Mouse (Mus musculus) lung, embryonic 14.5 days (tissue): ENCODE results near the gene Trpc5. TPM values are rescaled to one million over a fixed set of nuclear protein-coding genes. Genes with fewer than 3 reads are reported as not detected.
A peak's percentile ranks its signal among the peaks of the same experiment; 100 is the strongest.

Experiments used
- ATAC-seq: fragments of 200-750 bp; cut with Nextera tagmentation; 2 replicates; pipeline ENCODE4 v1.8.0; 2017; ENCODE audit warnings: mild to moderate bottlenecking, moderate TSS enrichment, moderate library complexity; ENCODE audit not compliant: insufficient read depth
- DNase-seq: peaks from one replicate; pipeline ENCODE4 v3.0.0-alpha.2; 2015
- H3K27ac ChIP-seq: fragments of 300-500 bp; sonication (generic); 2 replicates; pipeline ENCODE4 v1.5.1; 2014; ENCODE audit warnings: low read depth, mild to moderate bottlenecking, moderate library complexity
- H3K27me3 ChIP-seq: fragments of 300-500 bp; sonication (generic); 2 replicates; pipeline ENCODE4 v1.6.1; 2014; ENCODE audit warnings: low read length, control low read depth; ENCODE audit not compliant: insufficient read depth
- H3K36me3 ChIP-seq: fragments of 300-500 bp; sonication (generic); 2 replicates; pipeline ENCODE4 v1.6.1; 2014; ENCODE audit warnings: control low read depth; ENCODE audit not compliant: insufficient read depth
- H3K4me1 ChIP-seq: fragments of 300-500 bp; sonication (generic); 2 replicates; pipeline ENCODE4 v1.6.1; 2014; ENCODE audit warnings: antibody characterized with exemption, control low read depth; ENCODE audit not compliant: insufficient read depth
- H3K4me2 ChIP-seq: fragments of 300-500 bp; sonication (generic); 2 replicates; pipeline ENCODE4 v1.6.1; 2014; ENCODE audit warnings: mild to moderate bottlenecking
- H3K4me3 ChIP-seq: fragments of 300-500 bp; sonication (generic); 2 replicates; pipeline ENCODE4 v1.5.1; 2014; ENCODE audit warnings: low read depth, low read length
- H3K9ac ChIP-seq: fragments of 300-500 bp; sonication (generic); 2 replicates; pipeline ENCODE4 v1.6.1; 2014
- H3K9me3 ChIP-seq: fragments of 300-500 bp; sonication (generic); 2 replicates; pipeline ENCODE4 v1.6.1; 2016; ENCODE audit warnings: low read depth, low read length, control low read depth
- CTCF ChIP-seq: IDR thresholded peaks from 2 replicates; pipeline ENCODE4 v1.5.1; 2016; ENCODE audit warnings: antibody characterized with exemption, low read depth
- WGBS: fragments of 180-500 bp; shearing (Covaris S2); extraction: QIAGEN DNeasy Blood & Tissue Kit; methylation state at CpG from one replicate; pipeline ENCODE4 v1.1.7; 2014; 5-methylcytosine and 5-hydroxymethylcytosine counted together
- polyA plus RNA-seq: library from polyadenylated mRNA; unstranded; fragments of >200 nt; fragmentation: Nextera tagmentation; extraction: Ambion mirVana; gene quantifications from 2 replicates; pipeline ENCODE4 v1.2.1, GENCODE M21; 2014

Gene Trpc5
- 0.04 TPM in 1 of 2 replicates, not detected in the other for polyA plus RNA-seq

DNA sequence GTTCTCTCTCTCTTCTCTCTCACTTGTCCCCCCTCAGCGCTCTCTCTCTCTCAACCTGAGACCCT lies at the start of gene Trpc5:
Trpc5 (minus strand) TSS at position 39 of the 65 bp plus-strand sequence.
- no peak within 1 kb of the TSS for H3K27ac ChIP-seq
- WGBS = 15% methylated on average over 1 of the region's 1 CpGs

DNA sequence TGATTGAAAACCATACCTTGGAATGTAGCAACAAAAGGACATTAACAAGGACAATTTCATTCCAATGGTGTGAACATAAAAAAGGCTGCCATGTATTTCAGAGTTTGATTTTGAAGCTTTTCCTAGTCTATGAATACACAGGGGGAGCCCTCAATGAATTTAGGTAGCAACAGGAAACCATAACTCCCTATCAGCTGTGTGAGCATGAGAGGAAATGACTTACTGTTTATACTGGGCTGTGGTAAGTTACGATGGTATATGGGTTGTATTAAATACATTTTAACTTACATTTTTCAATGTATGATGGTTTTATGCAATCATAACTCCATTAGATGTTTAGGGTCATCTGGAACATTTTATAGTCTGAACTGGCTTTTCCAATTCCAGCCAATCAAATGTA lies 28.4 kb upstream of the Trpc5 start:
- no peak overlapping the region for H3K4me2 ChIP-seq
- H3K27ac ChIP-seq = no peak overlapping the region
- no peak overlapping the region for H3K9ac ChIP-seq
- H3K9me3 ChIP-seq = no peaks in the 10 kb centered on the region
- H3K4me1 ChIP-seq = no peaks in the 10 kb centered on the region
- WGBS = 41% methylated on average over 1 of the region's 1 CpGs
- ATAC-seq (no peak), DNase-seq (no peak)
- H3K27me3 ChIP-seq = no peaks in the 10 kb centered on the region
- no peak for TF ChIP-seq CTCF
- no peaks in the 10 kb centered on the region for H3K36me3 ChIP-seq
- H3K4me3 ChIP-seq = no peak overlapping the region

More for the DNA sequence above, at the start of gene Trpc5:
- Histone ChIP-seq H3K9me3 (no peaks in the 10 kb centered on the region), H3K4me3 (peak within 1 kb of the TSS; percentile 42), H3K27me3 (peaks cover 15% of the 10 kb centered on the region), H3K9ac (peak within 1 kb of the TSS; percentile 37; the same call in 1 of the 2 replicates), H3K4me1 (no peaks in the 10 kb centered on the region), H3K36me3 (no peaks in the 10 kb centered on the region), H3K4me2 (peak within 1 kb of the TSS; percentile 66)
- DNase-seq (no peak), ATAC-seq (no peak)
- no peak for TF ChIP-seq CTCF

GRCm38 (mm10) chrX:144689859-144690181 lies 1.8 kb upstream of the Trpc5 start:
- Histone ChIP-seq H3K4me3 (no peak overlapping the region), H3K27me3 (peaks cover 15% of the 10 kb centered on the region), H3K4me2 (peak overlapping the region; percentile 66), H3K9ac (no peak overlapping the region), H3K4me1 (no peaks in the 10 kb centered on the region), H3K36me3 (no peaks in the 10 kb centered on the region), H3K9me3 (no peaks in the 10 kb centered on the region), H3K27ac (no peak overlapping the region)
- peak; percentile 28 for DNase-seq
- peak; percentile 45; the same call in 1 of the 2 replicates for ATAC-seq
- TF ChIP-seq CTCF = no peak
- WGBS = 11% methylated on average over 7 of the region's 7 CpGs

DNA sequence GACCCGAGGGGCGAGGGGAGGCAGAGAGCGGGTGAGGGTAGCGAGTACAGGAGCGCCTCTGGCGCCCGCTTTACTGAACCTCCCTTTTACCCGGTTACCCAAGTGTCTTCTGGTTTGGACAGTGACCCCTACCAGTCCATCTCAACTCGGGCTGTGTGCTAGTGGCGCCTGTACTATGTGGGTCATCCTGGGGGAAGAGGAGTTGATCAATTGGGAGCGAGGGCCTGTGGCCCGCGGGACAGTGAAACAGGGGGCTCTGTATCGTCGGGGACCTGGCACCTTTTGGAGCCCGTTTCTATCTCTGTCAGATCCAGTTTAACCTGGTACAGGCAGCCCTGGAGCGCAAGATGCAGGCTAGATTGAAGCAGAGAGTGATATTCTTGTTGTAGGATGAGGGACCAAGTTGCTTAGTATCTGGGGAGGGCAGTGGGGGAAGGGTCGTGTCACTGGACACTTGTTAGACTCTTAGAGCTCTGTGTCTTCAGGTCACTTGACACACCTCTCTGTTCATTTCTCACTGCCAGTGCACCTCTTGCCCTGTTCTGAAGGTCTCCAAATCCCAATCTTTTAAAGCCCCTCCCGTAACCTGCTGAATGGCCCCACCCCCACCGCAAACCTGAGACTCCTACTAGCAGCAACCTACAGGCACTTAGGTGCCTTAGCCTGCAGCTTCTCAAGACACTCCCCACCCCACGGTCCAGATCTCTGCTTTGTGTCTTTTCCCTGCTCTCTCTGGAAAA lies 1.3 kb upstream of the Trpc5 start:
- peaks cover 15% of the 10 kb centered on the region for H3K27me3 ChIP-seq

DNA sequence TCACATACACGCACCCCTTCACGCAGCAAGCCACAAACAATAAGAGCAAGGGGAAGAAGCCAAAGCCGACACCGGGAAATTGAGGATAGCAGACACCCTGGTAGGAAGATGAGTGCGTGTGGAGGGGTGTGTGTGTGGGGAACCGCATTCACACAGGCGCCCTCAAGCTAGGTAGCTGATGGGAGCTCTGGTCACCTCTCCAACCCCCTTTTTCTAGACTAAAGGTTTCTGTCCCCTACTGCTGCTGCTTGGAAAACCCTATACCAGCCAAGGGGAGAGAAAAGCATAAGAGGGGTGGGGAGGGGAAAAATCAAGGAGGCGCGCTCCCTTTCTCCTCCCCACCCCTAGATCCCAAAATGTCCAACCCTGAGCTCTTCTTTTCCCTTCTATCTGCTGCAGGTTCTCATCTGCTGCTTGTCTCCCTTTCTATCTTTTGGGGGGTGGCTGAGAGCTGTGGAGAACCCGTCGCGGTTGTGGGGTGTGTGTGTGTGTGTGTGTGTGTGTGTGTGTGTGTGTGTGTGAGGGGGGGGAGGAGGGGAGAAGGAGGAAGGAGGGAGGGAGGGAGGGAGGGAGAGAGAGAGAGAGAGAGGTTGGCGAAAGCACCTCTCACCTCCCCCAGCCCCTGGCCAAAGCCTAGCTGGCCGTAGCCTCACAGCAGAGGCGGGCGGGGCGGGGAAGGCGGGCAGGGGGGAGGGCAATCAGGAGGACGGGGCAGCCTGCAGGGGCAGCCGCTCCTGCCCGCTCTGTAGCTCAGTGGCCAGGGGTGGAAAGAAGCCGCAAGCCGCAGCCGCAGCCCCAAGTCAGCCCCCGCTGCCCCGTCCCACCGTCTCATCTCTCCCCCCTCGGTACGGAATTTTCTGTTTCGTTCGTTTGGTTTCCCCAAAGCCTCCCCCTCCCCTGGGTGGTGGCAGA lies 483 bp upstream of the Trpc5 start, which contains the start of gene Rtl4:
Rtl4 (plus strand) TSS at position 701 of the 912 bp plus-strand sequence.
- TF ChIP-seq CTCF = no peak
- peak within 1 kb of the TSS; percentile 37; the same call in 1 of the 2 replicates for H3K9ac ChIP-seq
- peaks cover 15% of the 10 kb centered on the region for H3K27me3 ChIP-seq
- DNase-seq (no peak), ATAC-seq (peak; percentile 83; the same call in 1 of the 2 replicates)
- H3K4me3 ChIP-seq = peak within 1 kb of the TSS; percentile 42
- no peak within 1 kb of the TSS for H3K27ac ChIP-seq
- H3K4me1 ChIP-seq = no peaks in the 10 kb centered on the region
- 21% methylated on average over 23 of the region's 31 CpGs for WGBS
- no peaks in the 10 kb centered on the region for H3K36me3 ChIP-seq
- H3K4me2 ChIP-seq = peak within 1 kb of the TSS; percentile 66
- H3K9me3 ChIP-seq = no peaks in the 10 kb centered on the region

More for the DNA sequence above, 1.3 kb upstream of the Trpc5 start:
- Histone ChIP-seq H3K36me3 (no peaks in the 10 kb centered on the region), H3K9ac (peak overlapping the region; percentile 37; the same call in 1 of the 2 replicates), H3K9me3 (no peaks in the 10 kb centered on the region), H3K4me2 (peak overlapping the region; percentile 66), H3K27ac (no peak overlapping the region), H3K4me3 (peak overlapping the region; percentile 42), H3K4me1 (no peaks in the 10 kb centered on the region)
- ATAC-seq = peak; percentile 78
- peak; percentile 6 for DNase-seq
- no peak for TF ChIP-seq CTCF
- WGBS = 13% methylated on average over 17 of the region's 21 CpGs

DNA sequence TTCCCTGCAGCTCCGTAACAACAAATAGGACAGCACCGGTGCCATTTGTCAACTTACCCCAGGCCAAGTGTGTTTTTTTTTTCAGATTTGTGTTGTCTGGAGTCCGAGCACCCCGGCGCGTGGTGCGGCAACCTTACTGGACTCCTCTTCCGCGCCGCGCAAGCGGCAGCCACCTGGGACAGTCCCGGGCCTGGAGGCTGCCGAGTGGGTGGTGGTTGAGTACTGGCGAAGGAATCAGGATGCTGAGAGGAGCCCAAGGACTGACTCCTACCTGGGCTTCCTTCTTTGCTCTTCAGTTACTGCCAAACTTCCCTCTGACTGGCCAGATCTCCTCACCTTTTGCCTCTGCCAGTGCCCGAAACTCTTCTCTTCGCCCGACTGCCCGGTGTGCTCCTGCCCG lies 238 bp downstream of the Trpc5 start:
- no peaks in the 10 kb centered on the region for H3K36me3 ChIP-seq
- H3K27ac ChIP-seq = no peak overlapping the region
- 23% methylated on average over 19 of the region's 20 CpGs for WGBS
- peak overlapping the region; percentile 42; the same call in 1 of the 2 replicates for H3K4me3 ChIP-seq
- TF ChIP-seq CTCF = no peak
- H3K4me1 ChIP-seq = no peaks in the 10 kb centered on the region
- H3K9me3 ChIP-seq = no peaks in the 10 kb centered on the region
- H3K4me2 ChIP-seq = peak overlapping the region; percentile 66
- peaks cover 15% of the 10 kb centered on the region for H3K27me3 ChIP-seq
- ATAC-seq = no peak
- DNase-seq = no peak
- H3K9ac ChIP-seq = no peak overlapping the region

GRCm38 (mm10) chrX:144652196-144652595 lies 35.8 kb downstream of the Trpc5 start:
- 48% methylated on average over 2 of the region's 2 CpGs for WGBS
- no peaks in the 10 kb centered on the region for H3K4me1 ChIP-seq
- no peak for ATAC-seq
- DNase-seq = no peak
- no peaks in the 10 kb centered on the region for H3K9me3 ChIP-seq
- no peak overlapping the region for H3K4me2 ChIP-seq
- H3K36me3 ChIP-seq = no peaks in the 10 kb centered on the region
- TF ChIP-seq CTCF = no peak
- H3K27ac ChIP-seq = no peak overlapping the region
- H3K27me3 ChIP-seq = no peaks in the 10 kb centered on the region
- H3K9ac ChIP-seq = no peak overlapping the region
- H3K4me3 ChIP-seq = no peak overlapping the region
